Mouse (Mus musculus): Measurements from ENCODE around the gene Ccl3. TPM values are rescaled to one million over a fixed set of nuclear protein-coding genes. Genes with fewer than 3 reads are reported as not detected.

The Ccl3 gene
- polyA plus RNA-seq, 1 experiment from 2014 or later = 0.51 TPM

DNA sequence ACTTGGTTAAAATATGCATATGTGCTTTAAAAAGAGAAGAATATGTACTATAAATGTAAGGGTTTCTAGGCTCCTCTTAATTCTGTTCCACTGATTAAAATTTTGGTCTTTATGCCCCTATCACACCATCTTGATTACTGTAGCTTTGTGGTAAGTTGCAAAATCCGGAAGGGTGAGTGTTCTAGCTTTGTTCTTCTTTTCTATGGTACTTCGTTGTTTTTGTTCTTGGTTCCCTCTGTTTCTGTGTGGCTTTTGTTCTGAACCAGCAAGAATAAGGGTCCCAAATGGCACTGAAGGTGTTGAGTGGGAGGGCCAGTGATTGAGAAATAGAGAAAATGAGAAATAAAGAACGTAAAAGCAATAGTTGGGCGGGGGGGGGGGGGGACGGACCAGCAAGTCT lies 30.9 kb downstream of the Ccl3 start:
- H3K36me3 ChIP-seq = no peaks in the 10 kb centered on the region
- H3K9me3 ChIP-seq = no peaks in the 10 kb centered on the region
- H3K4me3 ChIP-seq = no peak overlapping the region
- H3K27ac ChIP-seq = no peak overlapping the region
- 80% methylated on average over 4 of the region's 5 CpGs for WGBS
- H3K9ac ChIP-seq = no peak overlapping the region
- no peak for ATAC-seq (ENCODE audit: insufficient number of reproducible peaks, insufficient read depth, low FRiP score, low TSS enrichment)
- no peaks in the 10 kb centered on the region for H3K4me1 ChIP-seq
- H3K4me2 ChIP-seq (replicated peaks) = no peak overlapping the region
- no peaks in the 10 kb centered on the region for H3K27me3 ChIP-seq

DNA sequence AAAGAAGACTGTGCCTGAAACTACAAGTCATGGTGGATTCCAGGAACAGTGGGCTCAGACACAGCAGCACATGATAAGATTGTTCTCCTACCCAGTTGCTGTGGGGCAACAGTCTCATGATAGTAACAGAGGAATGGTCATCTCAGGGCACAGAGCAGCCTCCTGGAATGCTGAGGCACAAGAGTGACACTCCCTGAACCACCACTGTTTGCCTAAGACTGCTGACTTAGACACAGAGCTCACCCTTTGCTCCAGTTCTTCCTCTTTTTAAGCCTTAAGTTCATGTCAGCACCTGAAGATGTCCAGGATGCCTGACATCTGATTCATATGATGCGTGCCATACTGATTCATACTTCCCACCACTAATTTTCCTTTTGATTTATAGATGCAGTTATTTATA lies 32.6 kb downstream of the Ccl3 start:
- H3K4me1 ChIP-seq = no peaks in the 10 kb centered on the region
- H3K27ac ChIP-seq = no peak overlapping the region
- no peaks in the 10 kb centered on the region for H3K9me3 ChIP-seq
- 97% methylated on average over 1 of the region's 1 CpGs for WGBS
- no peak overlapping the region for H3K4me2 ChIP-seq (replicated peaks)
- H3K27me3 ChIP-seq = no peaks in the 10 kb centered on the region
- no peak for ATAC-seq (ENCODE audit: insufficient number of reproducible peaks, insufficient read depth, low FRiP score, low TSS enrichment)
- no peaks in the 10 kb centered on the region for H3K36me3 ChIP-seq
- no peak overlapping the region for H3K4me3 ChIP-seq
- no peak overlapping the region for H3K9ac ChIP-seq

DNA sequence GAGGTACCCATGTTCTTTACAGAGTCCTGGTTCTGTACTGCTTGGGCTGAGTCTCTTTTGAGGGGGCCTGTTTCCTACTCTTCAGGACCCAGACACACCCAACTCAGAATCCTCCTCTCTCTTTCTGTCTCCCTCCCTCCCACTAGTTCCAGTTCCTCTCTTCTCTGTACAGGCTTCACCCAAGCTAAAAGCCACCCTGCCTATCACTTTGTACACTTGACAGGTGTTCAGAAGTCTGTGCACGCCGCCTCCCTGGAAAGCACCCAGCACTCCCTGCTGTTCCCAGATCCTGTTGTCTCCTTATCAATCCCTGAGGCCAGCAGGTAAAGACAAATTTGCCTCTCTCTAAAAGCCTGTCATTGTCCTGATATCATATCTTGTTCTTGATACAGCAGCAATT lies 38.3 kb downstream of the Ccl3 start:
- 83% methylated on average over 2 of the region's 2 CpGs for WGBS
- no peaks in the 10 kb centered on the region for H3K9me3 ChIP-seq
- no peak overlapping the region for H3K4me2 ChIP-seq (replicated peaks)
- H3K27me3 ChIP-seq = no peaks in the 10 kb centered on the region
- H3K36me3 ChIP-seq = no peaks in the 10 kb centered on the region
- no peak for ATAC-seq (ENCODE audit: insufficient number of reproducible peaks, insufficient read depth, low FRiP score, low TSS enrichment)
- H3K4me1 ChIP-seq = no peaks in the 10 kb centered on the region
- H3K9ac ChIP-seq = no peak overlapping the region
- no peak overlapping the region for H3K27ac ChIP-seq
- H3K4me3 ChIP-seq = no peak overlapping the region

DNA sequence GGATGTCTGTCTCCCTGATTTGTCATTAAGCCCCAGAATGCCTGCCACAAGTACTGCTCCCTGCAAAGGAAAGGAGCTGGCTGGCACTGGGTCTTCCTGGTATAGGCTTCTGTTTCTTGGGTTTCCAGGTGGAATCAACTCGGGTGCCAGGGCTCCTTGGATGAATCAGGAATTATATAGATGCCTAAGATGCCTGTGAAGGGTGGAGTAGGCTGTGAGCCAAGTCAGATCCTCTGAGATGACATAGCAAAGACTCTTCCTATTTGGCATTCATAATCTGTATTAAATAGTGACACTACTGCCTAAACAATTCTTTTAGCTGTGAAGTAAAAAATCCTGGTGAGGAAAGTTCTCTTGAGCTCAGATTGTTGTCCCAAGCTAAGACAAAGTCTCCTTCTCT lies 42.8 kb downstream of the Ccl3 start:
- H3K4me2 ChIP-seq (replicated peaks) = no peak overlapping the region
- ATAC-seq (ENCODE audit: insufficient number of reproducible peaks, insufficient read depth, low FRiP score, low TSS enrichment) = no peak

DNA sequence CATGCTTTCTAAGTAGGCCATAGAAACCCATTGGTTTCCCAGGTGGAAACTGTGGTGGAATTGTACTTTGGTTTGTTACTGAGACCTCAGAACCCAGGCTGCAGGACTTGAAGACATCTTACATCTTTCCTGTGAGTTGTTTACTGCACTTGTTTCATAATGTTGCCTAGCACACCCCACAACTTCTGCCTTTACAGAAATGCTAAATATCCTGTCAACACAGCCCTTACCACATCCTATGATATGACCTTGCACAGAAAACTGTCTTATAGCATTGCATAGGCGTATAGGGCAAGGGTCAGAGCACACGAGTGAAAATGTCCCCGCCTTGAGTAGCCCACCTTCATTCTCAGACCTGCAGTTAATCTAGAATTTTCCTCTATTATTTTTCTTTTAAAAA lies 43.6 kb downstream of the Ccl3 start:
- Histone ChIP-seq H3K9me3 (no peaks in the 10 kb centered on the region), H3K9ac (no peak overlapping the region), H3K36me3 (no peaks in the 10 kb centered on the region), H3K4me1 (no peaks in the 10 kb centered on the region), H3K4me2 (replicated peaks) (no peak overlapping the region), H3K27ac (no peak overlapping the region), H3K4me3 (no peak overlapping the region), H3K27me3 (no peaks in the 10 kb centered on the region)
- ATAC-seq (ENCODE audit: insufficient number of reproducible peaks, insufficient read depth, low FRiP score, low TSS enrichment) = no peak
- WGBS = 92% methylated on average over 3 of the region's 3 CpGs

More for the DNA sequence above, 42.8 kb downstream of the Ccl3 start:
- H3K9ac ChIP-seq = no peak overlapping the region
- H3K27me3 ChIP-seq = no peaks in the 10 kb centered on the region
- WGBS = 48% methylated on average over 1 of the region's 1 CpGs
- no peaks in the 10 kb centered on the region for H3K36me3 ChIP-seq
- H3K9me3 ChIP-seq = no peaks in the 10 kb centered on the region
- no peak overlapping the region for H3K27ac ChIP-seq
- no peak overlapping the region for H3K4me3 ChIP-seq
- no peaks in the 10 kb centered on the region for H3K4me1 ChIP-seq

DNA sequence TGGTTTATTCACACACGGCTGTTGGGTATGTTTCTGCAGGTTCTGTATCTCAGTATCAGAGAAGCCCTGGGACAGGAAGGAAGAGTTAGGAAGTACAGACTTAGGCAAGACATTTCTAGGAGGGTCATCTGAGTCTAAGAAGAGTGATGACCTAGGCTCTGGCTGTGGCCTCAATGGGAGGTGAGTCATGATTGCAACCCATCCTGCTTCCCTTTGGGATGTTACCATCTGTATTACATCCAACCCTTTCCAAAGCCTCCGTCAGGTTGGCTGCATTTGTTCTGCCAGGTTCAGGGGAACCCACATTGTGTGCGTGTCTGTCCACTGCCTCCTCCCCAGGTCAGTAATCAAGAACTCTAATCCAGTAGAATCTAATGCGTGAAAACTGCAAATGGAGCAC lies 44.5 kb downstream of the Ccl3 start:
- H3K4me2 ChIP-seq (replicated peaks) = no peak overlapping the region
- WGBS = 86% methylated on average over 4 of the region's 4 CpGs
- H3K9me3 ChIP-seq = no peaks in the 10 kb centered on the region
- no peak for ATAC-seq (ENCODE audit: insufficient number of reproducible peaks, insufficient read depth, low FRiP score, low TSS enrichment)
- no peaks in the 10 kb centered on the region for H3K27me3 ChIP-seq
- no peak overlapping the region for H3K4me3 ChIP-seq
- H3K27ac ChIP-seq = no peak overlapping the region
- H3K36me3 ChIP-seq = no peaks in the 10 kb centered on the region
- no peak overlapping the region for H3K9ac ChIP-seq
- H3K4me1 ChIP-seq = no peaks in the 10 kb centered on the region

DNA sequence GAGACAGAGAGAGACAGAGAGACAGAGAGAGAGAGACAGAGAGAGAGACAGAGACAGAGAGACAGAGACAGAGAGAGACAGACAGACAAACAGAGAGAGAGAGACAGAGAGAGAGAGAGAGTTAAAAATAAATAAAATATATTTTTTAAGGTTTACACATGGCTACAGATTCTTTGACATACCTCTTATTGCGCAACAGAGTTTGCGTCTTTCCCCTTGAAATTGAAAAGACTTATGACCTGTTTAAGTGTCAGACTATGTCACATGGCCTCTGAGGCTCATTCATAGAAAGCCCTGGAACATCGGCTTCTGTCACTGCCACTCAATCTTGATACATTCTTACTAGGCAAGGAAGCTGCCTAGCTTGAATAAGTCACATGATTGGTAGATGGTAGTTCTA lies 45.8 kb downstream of the Ccl3 start:
- no peak overlapping the region for H3K9ac ChIP-seq
- H3K4me3 ChIP-seq = no peak overlapping the region
- H3K36me3 ChIP-seq = no peaks in the 10 kb centered on the region
- 98% methylated on average over 3 of the region's 3 CpGs for WGBS
- H3K9me3 ChIP-seq = no peaks in the 10 kb centered on the region
- no peak overlapping the region for H3K4me2 ChIP-seq (replicated peaks)
- no peak overlapping the region for H3K27ac ChIP-seq
- H3K4me1 ChIP-seq = no peaks in the 10 kb centered on the region
- no peaks in the 10 kb centered on the region for H3K27me3 ChIP-seq
- ATAC-seq (ENCODE audit: insufficient number of reproducible peaks, insufficient read depth, low FRiP score, low TSS enrichment) = no peak

DNA sequence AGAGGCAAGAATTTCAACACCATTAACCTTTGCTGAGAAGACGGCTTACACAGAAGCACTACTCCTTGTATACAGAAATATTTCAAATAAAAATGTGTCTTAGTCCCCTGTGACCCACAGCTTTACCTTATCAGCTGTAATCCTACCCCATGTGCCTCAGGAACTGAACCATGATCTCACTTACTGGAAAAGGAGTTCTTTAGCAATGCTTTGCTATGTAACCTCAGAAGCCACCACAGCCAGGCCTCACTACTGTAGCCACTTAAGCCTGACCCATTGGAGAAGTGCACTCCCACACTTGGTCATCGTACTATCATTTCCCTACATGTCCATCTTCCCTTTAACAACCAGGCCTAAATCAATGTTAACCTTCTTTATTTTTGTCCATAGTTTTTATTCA lies 48.6 kb downstream of the Ccl3 start:
- H3K4me2 ChIP-seq (replicated peaks) = no peak overlapping the region
- no peaks in the 10 kb centered on the region for H3K27me3 ChIP-seq
- H3K9ac ChIP-seq = no peak overlapping the region
- H3K4me3 ChIP-seq = no peak overlapping the region
- H3K36me3 ChIP-seq = no peaks in the 10 kb centered on the region
- 82% methylated on average over 2 of the region's 2 CpGs for WGBS
- ATAC-seq (ENCODE audit: insufficient number of reproducible peaks, insufficient read depth, low FRiP score, low TSS enrichment) = no peak
- H3K27ac ChIP-seq = no peak overlapping the region
- H3K4me1 ChIP-seq = no peaks in the 10 kb centered on the region
- H3K9me3 ChIP-seq = no peaks in the 10 kb centered on the region

DNA sequence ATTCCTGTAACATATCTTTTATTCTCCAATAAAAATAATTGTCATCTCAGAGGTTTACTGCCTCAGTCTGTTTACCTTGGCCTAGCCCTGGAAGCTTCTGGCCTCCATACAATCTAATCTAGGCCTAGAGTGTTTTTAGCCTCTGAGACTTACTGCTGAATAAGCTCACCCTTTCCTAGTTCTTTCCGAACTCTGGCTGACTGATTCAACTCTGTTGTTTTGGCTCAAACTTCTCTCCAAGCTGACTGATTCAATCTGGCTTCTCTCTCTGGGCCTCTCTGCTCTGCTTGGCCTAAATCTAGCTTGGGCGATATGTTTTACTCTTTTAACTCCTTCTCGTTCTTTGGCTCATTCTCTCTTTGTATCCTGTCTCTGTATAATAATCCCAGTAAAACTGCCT lies 50.2 kb downstream of the Ccl3 start:
- Histone ChIP-seq H3K27me3 (no peaks in the 10 kb centered on the region), H3K9ac (no peak overlapping the region), H3K27ac (no peak overlapping the region), H3K4me3 (no peak overlapping the region), H3K4me2 (replicated peaks) (no peak overlapping the region), H3K9me3 (no peaks in the 10 kb centered on the region), H3K4me1 (no peaks in the 10 kb centered on the region), H3K36me3 (no peaks in the 10 kb centered on the region)
- ATAC-seq (ENCODE audit: insufficient number of reproducible peaks, insufficient read depth, low FRiP score, low TSS enrichment) = no peak
- WGBS = 90% methylated on average over 3 of the region's 3 CpGs

DNA sequence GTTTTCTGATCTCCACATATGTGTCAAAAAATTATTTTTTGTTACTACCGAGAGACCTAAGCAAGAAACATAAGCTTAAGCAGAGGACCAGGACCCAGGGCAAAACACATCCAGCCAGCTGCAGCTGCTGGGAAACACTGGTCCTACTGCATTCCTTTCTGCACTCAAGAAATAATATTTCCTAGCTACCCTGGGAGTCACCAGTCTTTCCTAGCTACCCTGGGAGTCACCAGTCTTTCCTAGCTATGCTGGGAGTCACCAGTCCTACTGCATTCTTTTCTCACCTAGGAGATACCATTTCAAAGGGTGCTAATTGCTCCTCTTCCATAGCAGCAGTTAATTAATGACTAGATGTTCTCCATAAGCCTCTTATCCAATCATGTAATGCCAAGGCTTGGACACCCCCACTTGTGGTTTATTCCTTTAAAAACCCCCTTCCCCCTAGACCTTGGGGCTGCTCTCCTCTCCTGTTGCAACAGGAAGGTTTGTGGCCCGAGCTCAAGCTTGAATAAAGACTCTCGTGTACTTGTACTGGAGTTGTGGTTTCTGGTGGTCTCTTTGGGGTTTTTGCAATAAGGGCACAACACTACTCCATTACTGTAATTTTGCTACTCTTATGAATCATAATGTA lies 50.8 kb downstream of the Ccl3 start:
- no peak overlapping the region for H3K4me3 ChIP-seq
- no peak for ATAC-seq (ENCODE audit: insufficient number of reproducible peaks, insufficient read depth, low FRiP score, low TSS enrichment)
- H3K27me3 ChIP-seq = no peaks in the 10 kb centered on the region
- 74% methylated on average over 3 of the region's 3 CpGs for WGBS
- H3K27ac ChIP-seq = no peak overlapping the region
- H3K4me1 ChIP-seq = no peaks in the 10 kb centered on the region
- no peak overlapping the region for H3K4me2 ChIP-seq (replicated peaks)
- no peak overlapping the region for H3K9ac ChIP-seq
- H3K9me3 ChIP-seq = no peaks in the 10 kb centered on the region
- H3K36me3 ChIP-seq = no peaks in the 10 kb centered on the region

Other genes with a start within 250 kb of the Ccl3 start
- gene Rasl10b, start 240.2 kb downstream of the Ccl3 start, polyA plus RNA-seq (2016; fragmentation: Nextera tagmentation; extraction: Ambion mirVana) = 6.3 and 6.9 TPM in 2 replicates
- 0.06 and 0.09 TPM in 2 replicates for gene Gas2l2, start 219.9 kb downstream of the Ccl3 start, polyA plus RNA-seq (2016; fragmentation: Nextera tagmentation; extraction: Ambion mirVana)
- gene 1700020L24Rik, start 211.7 kb downstream of the Ccl3 start, polyA plus RNA-seq (2016; fragmentation: Nextera tagmentation; extraction: Ambion mirVana) = 0.45 and 0.60 TPM in 2 replicates
- 2.9 and 3.2 TPM in 2 replicates for gene Mmp28, start 186.3 kb downstream of the Ccl3 start, polyA plus RNA-seq (2016; fragmentation: Nextera tagmentation; extraction: Ambion mirVana)
- gene Taf15, start 176.3 kb downstream of the Ccl3 start, polyA plus RNA-seq (2016; fragmentation: Nextera tagmentation; extraction: Ambion mirVana) = 14.5 and 15.5 TPM in 2 replicates
- not detected in 2 replicates for gene Heatr9, start 127.2 kb downstream of the Ccl3 start, polyA plus RNA-seq (2016; fragmentation: Nextera tagmentation; extraction: Ambion mirVana)
- gene Ccl5, start 118.8 kb downstream of the Ccl3 start, polyA plus RNA-seq (2016; fragmentation: Nextera tagmentation; extraction: Ambion mirVana) = 0.79 TPM in 1 of 2 replicates, not detected in the other
- gene Ccl9, start 70.7 kb downstream of the Ccl3 start, polyA plus RNA-seq (2016; fragmentation: Nextera tagmentation; extraction: Ambion mirVana) = 0.61 and 1.3 TPM in 2 replicates
- 0.70 and 1.4 TPM in 2 replicates for gene Ccl6, start 56.3 kb downstream of the Ccl3 start, polyA plus RNA-seq (2016; fragmentation: Nextera tagmentation; extraction: Ambion mirVana)
- gene Rpl9-ps1, start 3.7 kb downstream of the Ccl3 start, polyA plus RNA-seq (2016; fragmentation: Nextera tagmentation; extraction: Ambion mirVana) = not detected in 2 replicates
- gene Ccl4, start 13.2 kb upstream of the Ccl3 start, polyA plus RNA-seq (2016; fragmentation: Nextera tagmentation; extraction: Ambion mirVana) = 0.26 and 0.61 TPM in 2 replicates
- gene Wfdc17, start 54.6 kb upstream of the Ccl3 start, polyA plus RNA-seq (2016; fragmentation: Nextera tagmentation; extraction: Ambion mirVana) = not detected in 2 replicates
- gene Wfdc18, start 59.7 kb upstream of the Ccl3 start, polyA plus RNA-seq (2016; fragmentation: Nextera tagmentation; extraction: Ambion mirVana) = not detected in 2 replicates
- gene Wfdc21, start 97.6 kb upstream of the Ccl3 start, polyA plus RNA-seq (2016; fragmentation: Nextera tagmentation; extraction: Ambion mirVana) = not detected in 2 replicates
- 30.4 and 31.2 TPM in 2 replicates for gene Heatr6, start 104.3 kb upstream of the Ccl3 start, polyA plus RNA-seq (2016; fragmentation: Nextera tagmentation; extraction: Ambion mirVana)
- not detected in 2 replicates for gene Hnf1b, start 200.7 kb upstream of the Ccl3 start, polyA plus RNA-seq (2016; fragmentation: Nextera tagmentation; extraction: Ambion mirVana)